Mouse (Mus musculus): Measurements from ENCODE around the gene Ndfip2. TPM values are rescaled to one million over a fixed set of nuclear protein-coding genes. Genes with fewer than 3 reads are reported as not detected.

The Ndfip2 gene
- polyA plus RNA-seq, 1 experiment, result 42.9 TPM

GRCm38 (mm10) chr14:105328397-105329302 lies 70.3 kb downstream of the Ndfip2 start:
- DNase-seq, result peak; percentile 65
- Histone ChIP-seq H3K4me3 (replicated peaks; ENCODE audit: extremely low read depth, low read depth, low read length) (peak overlapping the region; percentile 65), H3K4me1 (ENCODE audit: control insufficient read depth, insufficient read depth, low read length) (peaks cover 4% of the 10 kb centered on the region)
- TF ChIP-seq CTCF (IDR thresholded peaks at IDR 0.05; ENCODE audit: insufficient read depth, low read length) (no peak), POLR2A (IDR thresholded peaks at IDR 0.05; ENCODE audit: borderline replicate concordance, extremely low read depth, low read depth, low read length) (peak; percentile 52; the same call in 1 of the 2 replicates)
- WGBS, result 2% methylated on average over 13 of the region's 13 CpGs

GRCm38 (mm10) chr14:105333475-105334094 lies 75.2 kb downstream of the Ndfip2 start:
- no peak overlapping the region for H3K4me3 ChIP-seq (replicated peaks; ENCODE audit: extremely low read depth, low read depth, low read length)
- 73% methylated on average over 16 of the region's 16 CpGs for WGBS
- no peak for DNase-seq
- no peak for TF ChIP-seq POLR2A (IDR thresholded peaks at IDR 0.05; ENCODE audit: borderline replicate concordance, extremely low read depth, low read depth, low read length)
- TF ChIP-seq CTCF (IDR thresholded peaks at IDR 0.05; ENCODE audit: insufficient read depth, low read length), result no peak
- peaks cover 4% of the 10 kb centered on the region for H3K4me1 ChIP-seq (ENCODE audit: control insufficient read depth, insufficient read depth, low read length)

- DNase-seq, result no peak
- TF ChIP-seq POLR2A (IDR thresholded peaks at IDR 0.05; ENCODE audit: borderline replicate concordance, extremely low read depth, low read depth, low read length), result no peak
- TF ChIP-seq CTCF (IDR thresholded peaks at IDR 0.05; ENCODE audit: insufficient read depth, low read length), result no peak
- Histone ChIP-seq H3K4me1 (ENCODE audit: control insufficient read depth, insufficient read depth, low read length) (no peaks in the 10 kb centered on the region), H3K4me3 (replicated peaks; ENCODE audit: extremely low read depth, low read depth, low read length) (no peak overlapping the region)
- 55% methylated on average over 8 of the region's 8 CpGs for WGBS
These were observed 83.4 kb downstream of the Ndfip2 start for GRCm38 (mm10) chr14:105341765-105342164.

- 48% methylated on average over 11 of the region's 11 CpGs for WGBS
These were observed 95.7 kb downstream of the Ndfip2 start for GRCm38 (mm10) chr14:105354121-105354520.

More at GRCm38 (mm10) chr14:105354121-105354520, 95.7 kb downstream of the Ndfip2 start:
- TF ChIP-seq CTCF (IDR thresholded peaks at IDR 0.05; ENCODE audit: insufficient read depth, low read length) (no peak), POLR2A (IDR thresholded peaks at IDR 0.05; ENCODE audit: borderline replicate concordance, extremely low read depth, low read depth, low read length) (no peak)
- no peak for DNase-seq
- Histone ChIP-seq H3K4me1 (ENCODE audit: control insufficient read depth, insufficient read depth, low read length) (peaks cover under 1% of the 10 kb centered on the region), H3K4me3 (replicated peaks; ENCODE audit: extremely low read depth, low read depth, low read length) (no peak overlapping the region)

Other genes with a start within 250 kb of the Ndfip2 start
- gene Rbm26, start 81.2 kb upstream of the Ndfip2 start, polyA plus RNA-seq (2012; rRNA removed), result 9.2 and 12.2 TPM in 2 replicates

Measured in lung, adult 2 months (tissue).